Mouse (Mus musculus) heart, embryonic 16.5 days (tissue): ENCODE measurements at regions not wholly inside any gene's neighbourhood (a gene's known extent, or its start where the extent isn't known, plus 50 kb on each side); places are given as distances from the start of the nearest gene placed in this dataset.
"Not testable (repeated sequence)": the region's sequence is repeated elsewhere in the genome, so short reads cannot be mapped to it uniquely, and the experiment has no call there.

Experiments used
- ATAC-seq: fragments of 200-750 bp; cut with Nextera tagmentation; replicated peaks from 2 replicates; pipeline ENCODE4 v1.8.0; 2017; ENCODE audit warnings: moderate number of reproducible peaks; ENCODE audit not compliant: insufficient read depth, low FRiP score; ENCODE audit errors: extremely low read depth
- H3K27ac ChIP-seq: fragments of 300-500 bp; sonication (generic); 2 replicates; pipeline ENCODE4 v1.5.1; 2014; ENCODE audit warnings: mild to moderate bottlenecking, low read length, control low read depth, moderate library complexity
- H3K27me3 ChIP-seq: fragments of 300-500 bp; sonication (generic); 2 replicates; pipeline ENCODE4 v1.6.1; 2014; ENCODE audit warnings: low read length, mixed read lengths; ENCODE audit not compliant: control insufficient read depth, insufficient read depth
- H3K36me3 ChIP-seq: fragments of 300-500 bp; sonication (generic); 2 replicates; pipeline ENCODE4 v1.6.1; 2014; ENCODE audit not compliant: control insufficient read depth, insufficient read depth
- H3K4me1 ChIP-seq: fragments of 300-500 bp; sonication (generic); 2 replicates; pipeline ENCODE4 v1.6.1; 2014; ENCODE audit warnings: low read length, mixed read lengths; ENCODE audit not compliant: control insufficient read depth, insufficient read depth
- H3K4me2 ChIP-seq: fragments of 300-500 bp; sonication (generic); 2 replicates; pipeline ENCODE4 v1.6.1; 2014; ENCODE audit warnings: low read depth, mild to moderate bottlenecking, control low read depth, low read length
- H3K4me3 ChIP-seq: fragments of 300-500 bp; sonication (generic); 2 replicates; pipeline ENCODE4 v1.5.1; 2014; ENCODE audit warnings: mild to moderate bottlenecking, control low read depth, low read length
- H3K9ac ChIP-seq: fragments of 300-500 bp; sonication (generic); 2 replicates; pipeline ENCODE4 v1.6.1; 2014; ENCODE audit warnings: low read length, control low read depth
- H3K9me3 ChIP-seq: fragments of 300-500 bp; sonication (generic); replicated peaks from 2 replicates; pipeline ENCODE4 v1.6.1; 2016; ENCODE audit warnings: low read length; ENCODE audit not compliant: control insufficient read depth
- WGBS: fragments of 180-500 bp; shearing (Covaris S2); extraction: QIAGEN DNeasy Blood & Tissue Kit; methylation state at CpG from one replicate; pipeline ENCODE4 v1.1.7; 2014; 5-methylcytosine and 5-hydroxymethylcytosine counted together

DNA sequence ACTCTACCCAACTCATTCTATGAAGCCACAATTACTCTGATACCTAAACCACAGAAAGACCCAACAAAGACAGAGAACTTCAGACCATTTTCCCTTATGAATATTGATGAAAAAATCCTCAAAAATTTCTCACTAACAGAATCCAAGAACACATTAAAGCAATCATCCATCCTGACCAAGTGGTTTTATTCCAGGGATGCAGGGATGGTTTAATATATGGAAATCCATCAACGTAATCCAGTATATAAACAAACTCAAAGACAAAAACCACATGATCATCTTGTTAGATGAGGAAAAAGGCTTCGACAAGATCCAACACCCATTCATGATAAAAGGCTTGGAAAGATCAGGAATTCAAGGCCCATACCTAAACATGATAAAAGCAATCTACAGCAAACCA, 772.3 kb downstream of the Kcna4 start:
- not testable (repeated sequence) for H3K27me3 ChIP-seq, H3K4me3 ChIP-seq, H3K9ac ChIP-seq, H3K4me1 ChIP-seq, ATAC-seq, H3K4me2 ChIP-seq, H3K9me3 ChIP-seq, H3K36me3 ChIP-seq, H3K27ac ChIP-seq
- WGBS = 76% methylated on average over 2 of the region's 2 CpGs

DNA sequence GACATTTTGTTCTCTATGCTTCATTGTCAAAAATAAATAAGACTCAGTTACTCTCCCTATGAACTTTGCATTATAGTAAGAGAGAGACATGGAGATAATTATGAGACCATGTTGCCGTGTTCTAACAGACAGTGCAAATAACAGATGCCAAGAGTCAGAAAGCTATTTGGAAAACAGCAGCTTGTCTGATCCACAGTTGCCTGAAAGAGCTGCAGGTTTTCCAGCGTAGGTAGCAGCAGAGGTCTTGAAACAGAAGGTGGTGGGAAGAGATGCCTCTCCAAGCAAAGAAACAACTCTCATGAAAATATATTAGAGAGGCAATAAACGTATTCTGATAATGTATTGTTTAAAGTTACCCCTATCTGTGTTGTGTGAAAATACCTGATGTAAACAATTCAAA, 793.5 kb downstream of the Kcna4 start:
- WGBS = 61% methylated on average over 3 of the region's 3 CpGs
- Histone ChIP-seq H3K4me2 (no peak overlapping the region), H3K4me3 (no peak overlapping the region), H3K9me3 (no peaks in the 10 kb centered on the region), H3K27ac (no peak overlapping the region), H3K9ac (no peak overlapping the region), H3K36me3 (no peaks in the 10 kb centered on the region), H3K27me3 (no peaks in the 10 kb centered on the region), H3K4me1 (no peaks in the 10 kb centered on the region)
- no peak for ATAC-seq

DNA sequence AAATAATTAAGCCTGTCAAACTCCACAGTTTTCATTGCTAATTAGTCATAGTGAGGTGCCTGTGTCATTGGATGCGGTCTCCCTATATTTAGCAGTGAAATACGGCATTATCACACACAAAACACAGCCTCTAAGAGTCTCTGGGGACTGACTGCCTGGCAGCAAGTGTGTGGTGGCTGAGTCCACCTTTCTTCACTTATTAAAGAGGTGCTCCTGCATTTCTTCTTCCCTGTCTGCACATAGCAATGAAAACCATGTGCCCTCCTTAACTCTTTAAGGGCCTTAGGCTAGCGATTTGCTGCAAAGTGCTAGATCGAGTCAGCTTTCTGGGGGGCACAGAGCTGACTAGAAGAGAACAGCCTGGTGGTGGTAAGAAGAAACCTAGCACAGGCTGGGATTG, 799.8 kb downstream of the Kcna4 start:
- ATAC-seq = peak; percentile 45; the same call in 1 of the 2 replicates

DNA sequence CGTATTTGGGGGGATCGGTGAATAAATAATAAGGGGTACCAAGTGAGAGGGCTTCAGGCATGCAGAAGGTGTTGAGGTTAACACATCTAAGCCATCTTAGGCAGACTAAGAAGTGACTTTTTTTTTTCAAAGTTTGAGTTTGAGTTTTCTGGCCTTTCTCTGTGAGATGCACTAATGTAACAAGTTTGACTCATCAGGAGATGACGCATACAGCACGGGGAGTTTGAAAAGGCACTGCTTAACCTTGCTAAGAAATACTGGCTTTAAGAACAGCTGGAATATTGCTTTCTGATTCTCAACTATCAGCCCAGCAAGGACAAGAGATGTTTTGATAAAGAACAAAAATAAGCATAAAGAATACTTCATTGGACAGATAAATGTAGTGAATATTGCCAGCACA, 806.6 kb downstream of the Kcna4 start:
- WGBS = 83% methylated on average over 4 of the region's 4 CpGs
- H3K27ac ChIP-seq = no peak overlapping the region
- no peaks in the 10 kb centered on the region for H3K9me3 ChIP-seq
- no peak overlapping the region for H3K9ac ChIP-seq
- H3K4me1 ChIP-seq = no peaks in the 10 kb centered on the region
- H3K4me3 ChIP-seq = no peak overlapping the region
- H3K27me3 ChIP-seq = no peaks in the 10 kb centered on the region
- no peak for ATAC-seq
- H3K36me3 ChIP-seq = no peaks in the 10 kb centered on the region
- no peak overlapping the region for H3K4me2 ChIP-seq

More for the DNA sequence above, 799.8 kb downstream of the Kcna4 start:
- no peaks in the 10 kb centered on the region for H3K4me1 ChIP-seq
- 48% methylated on average over 4 of the region's 4 CpGs for WGBS
- H3K27me3 ChIP-seq = no peaks in the 10 kb centered on the region
- H3K27ac ChIP-seq = no peak overlapping the region
- no peaks in the 10 kb centered on the region for H3K9me3 ChIP-seq
- no peak overlapping the region for H3K9ac ChIP-seq
- no peaks in the 10 kb centered on the region for H3K36me3 ChIP-seq
- H3K4me2 ChIP-seq = no peak overlapping the region
- H3K4me3 ChIP-seq = no peak overlapping the region

DNA sequence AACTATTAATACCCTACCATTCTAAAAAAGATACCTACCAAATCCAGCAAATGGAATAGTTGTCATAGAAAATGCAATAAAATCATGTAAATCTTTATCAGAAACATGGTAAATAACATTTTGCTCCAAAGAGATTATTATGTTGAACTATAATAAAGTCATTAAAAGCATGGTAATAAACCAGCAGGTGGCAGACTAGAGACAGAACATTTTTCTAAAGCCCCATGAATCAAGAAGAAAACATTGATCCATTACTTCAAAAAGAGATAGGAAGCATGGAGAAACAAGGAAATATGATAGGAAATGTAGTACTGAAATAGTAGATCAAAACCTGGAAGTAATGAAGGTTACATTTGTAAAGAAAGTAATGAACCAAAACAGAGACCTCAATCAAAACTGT, 819.7 kb downstream of the Kcna4 start:
- H3K4me3 ChIP-seq = no peak overlapping the region
- H3K27ac ChIP-seq = no peak overlapping the region
- no peaks in the 10 kb centered on the region for H3K9me3 ChIP-seq
- no peaks in the 10 kb centered on the region for H3K4me1 ChIP-seq
- no peak overlapping the region for H3K4me2 ChIP-seq
- H3K36me3 ChIP-seq = no peaks in the 10 kb centered on the region
- no peak overlapping the region for H3K9ac ChIP-seq
- H3K27me3 ChIP-seq = no peaks in the 10 kb centered on the region
- no peak for ATAC-seq

DNA sequence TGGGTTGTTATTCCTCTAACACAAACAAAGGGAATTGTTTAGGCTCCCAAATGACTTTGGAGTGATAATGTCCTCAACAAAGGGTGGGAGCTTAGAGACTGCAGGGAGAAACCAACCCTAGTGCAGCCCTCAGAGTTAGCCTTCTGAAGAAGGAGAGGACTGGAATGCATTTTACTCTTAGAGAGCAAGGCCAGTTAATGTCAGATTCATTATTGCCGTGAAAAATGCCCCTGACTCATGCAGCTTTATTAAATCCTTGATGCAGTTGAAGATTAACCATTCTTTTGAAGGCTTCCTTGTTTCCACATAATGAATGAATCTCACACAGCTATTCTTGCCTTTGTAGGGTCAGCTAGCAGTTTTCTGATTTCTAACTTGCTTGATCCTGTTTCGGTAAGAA, 855.3 kb downstream of the Kcna4 start:
- Histone ChIP-seq H3K36me3 (no peaks in the 10 kb centered on the region), H3K9me3 (no peaks in the 10 kb centered on the region), H3K4me1 (no peaks in the 10 kb centered on the region), H3K27ac (no peak overlapping the region), H3K27me3 (no peaks in the 10 kb centered on the region), H3K4me2 (no peak overlapping the region), H3K9ac (no peak overlapping the region), H3K4me3 (no peak overlapping the region)
- no peak for ATAC-seq
- WGBS = 67% methylated on average over 2 of the region's 2 CpGs

GRCm38 (mm10) chr2:108148221-108148620, 857.8 kb downstream of the Kcna4 start:
- 52% methylated on average over 4 of the region's 4 CpGs for WGBS
- Histone ChIP-seq H3K9ac (no peak overlapping the region), H3K4me1 (no peaks in the 10 kb centered on the region), H3K27ac (no peak overlapping the region), H3K4me3 (no peak overlapping the region), H3K4me2 (no peak overlapping the region), H3K27me3 (no peaks in the 10 kb centered on the region), H3K9me3 (no peaks in the 10 kb centered on the region), H3K36me3 (no peaks in the 10 kb centered on the region)
- no peak for ATAC-seq

DNA sequence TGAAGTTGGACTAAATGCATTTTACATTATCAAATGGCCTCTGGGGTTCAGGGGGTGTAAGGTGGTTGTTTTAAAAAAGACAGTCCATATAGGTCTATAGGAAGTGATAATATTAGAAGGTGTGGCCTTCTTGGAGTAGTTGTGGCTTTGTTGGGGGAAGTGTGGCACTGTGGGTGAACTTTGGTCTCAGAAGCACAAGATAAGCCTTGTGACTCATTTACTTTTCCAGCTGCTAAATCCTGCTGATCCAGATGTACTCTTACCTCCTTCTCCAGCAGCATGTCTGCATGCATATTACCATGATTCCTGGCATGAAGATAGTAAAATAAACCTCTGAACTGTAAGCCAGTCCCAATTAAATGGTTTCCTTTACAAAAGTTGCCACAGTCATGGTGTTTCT, 865.8 kb downstream of the Kcna4 start:
- ATAC-seq = no peak
- Histone ChIP-seq H3K4me3 (no peak overlapping the region), H3K27me3 (no peaks in the 10 kb centered on the region), H3K27ac (no peak overlapping the region), H3K36me3 (no peaks in the 10 kb centered on the region), H3K4me2 (no peak overlapping the region), H3K9ac (no peak overlapping the region), H3K9me3 (no peaks in the 10 kb centered on the region), H3K4me1 (no peaks in the 10 kb centered on the region)

DNA sequence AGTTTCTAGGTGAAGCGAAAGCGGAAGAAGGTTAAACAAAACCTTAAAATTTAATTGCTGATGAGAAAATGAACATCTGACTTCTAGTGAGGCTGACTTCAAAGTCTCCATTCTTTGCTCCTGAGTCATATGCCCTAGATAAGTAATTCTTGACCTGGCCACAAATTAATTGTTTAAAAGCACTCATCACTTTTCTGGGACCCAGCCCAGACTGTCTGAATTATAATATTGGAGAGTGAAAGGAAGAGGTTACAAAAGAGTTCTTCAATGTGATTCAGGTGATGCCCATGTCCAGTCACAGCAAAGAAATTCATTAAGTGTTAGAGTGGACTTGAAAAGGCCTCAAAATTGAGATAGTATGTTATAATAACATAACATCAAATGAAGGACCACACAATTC, 867.3 kb downstream of the Kcna4 start:
- Histone ChIP-seq H3K27me3 (no peaks in the 10 kb centered on the region), H3K9ac (no peak overlapping the region), H3K27ac (no peak overlapping the region), H3K4me3 (no peak overlapping the region), H3K4me2 (no peak overlapping the region), H3K36me3 (no peaks in the 10 kb centered on the region), H3K4me1 (no peaks in the 10 kb centered on the region), H3K9me3 (no peaks in the 10 kb centered on the region)
- no peak for ATAC-seq
- 89% methylated on average over 2 of the region's 2 CpGs for WGBS

DNA sequence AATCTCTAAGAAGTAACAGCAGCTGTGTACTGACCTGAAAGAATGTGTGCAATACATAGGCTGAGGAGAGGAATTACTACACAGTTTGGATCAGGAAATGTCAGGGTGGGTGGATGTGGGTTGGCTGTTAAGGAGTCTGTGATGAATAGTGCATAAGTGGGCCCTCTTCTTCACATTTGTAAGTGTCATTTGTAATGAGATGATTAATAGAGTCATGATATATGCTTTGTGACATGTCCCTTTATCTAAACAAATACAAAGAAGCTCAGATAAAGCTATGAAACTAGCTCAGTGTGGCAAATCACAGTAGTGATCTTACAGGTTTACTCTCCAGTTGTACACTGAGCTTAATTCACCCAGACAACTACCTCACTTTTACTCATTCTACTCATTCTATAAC, 867.9 kb downstream of the Kcna4 start:
- H3K9ac ChIP-seq = no peak overlapping the region
- H3K4me3 ChIP-seq = no peak overlapping the region
- no peak overlapping the region for H3K4me2 ChIP-seq
- H3K27me3 ChIP-seq = no peaks in the 10 kb centered on the region
- no peaks in the 10 kb centered on the region for H3K4me1 ChIP-seq
- no peaks in the 10 kb centered on the region for H3K36me3 ChIP-seq
- no peak for ATAC-seq
- no peaks in the 10 kb centered on the region for H3K9me3 ChIP-seq
- H3K27ac ChIP-seq = no peak overlapping the region
